Mouse (Mus musculus): ENCODE data around the gene Ggt5.

Ggt5 gene

DNA sequence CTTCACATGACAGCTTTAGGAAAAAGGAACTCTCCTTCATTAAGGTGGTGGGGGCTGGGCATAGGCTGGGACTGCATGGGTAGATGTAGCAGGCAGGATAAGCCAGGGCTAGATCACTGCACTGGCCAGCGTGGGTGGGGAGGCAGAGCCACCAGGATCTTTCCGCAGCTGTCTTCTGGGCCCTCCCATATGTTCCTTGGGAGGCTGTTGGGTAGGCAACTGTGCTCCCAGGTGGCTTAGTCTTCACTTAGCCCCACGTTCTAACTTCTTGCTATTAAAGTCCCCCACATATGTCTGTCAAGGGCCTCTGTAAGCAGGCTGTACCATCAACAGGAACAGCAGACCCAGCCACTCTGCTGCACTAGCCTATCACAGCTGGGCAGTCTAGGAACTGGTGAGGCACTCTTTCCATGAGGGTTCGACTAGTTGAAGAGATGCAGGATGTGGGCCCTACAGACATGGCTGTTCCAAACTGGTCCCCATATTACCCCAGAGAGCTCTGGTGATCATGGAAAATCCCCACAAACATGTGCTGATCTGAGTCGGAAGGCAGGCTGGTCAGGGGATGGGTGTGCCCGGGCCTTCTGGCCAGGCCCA, 61.3 kb downstream of the Ggt5 start:
- peak in 1 of 2 experiments; percentile 57 for DNase-seq (ENCODE audit: low spot score in 2 of 2)

DNA sequence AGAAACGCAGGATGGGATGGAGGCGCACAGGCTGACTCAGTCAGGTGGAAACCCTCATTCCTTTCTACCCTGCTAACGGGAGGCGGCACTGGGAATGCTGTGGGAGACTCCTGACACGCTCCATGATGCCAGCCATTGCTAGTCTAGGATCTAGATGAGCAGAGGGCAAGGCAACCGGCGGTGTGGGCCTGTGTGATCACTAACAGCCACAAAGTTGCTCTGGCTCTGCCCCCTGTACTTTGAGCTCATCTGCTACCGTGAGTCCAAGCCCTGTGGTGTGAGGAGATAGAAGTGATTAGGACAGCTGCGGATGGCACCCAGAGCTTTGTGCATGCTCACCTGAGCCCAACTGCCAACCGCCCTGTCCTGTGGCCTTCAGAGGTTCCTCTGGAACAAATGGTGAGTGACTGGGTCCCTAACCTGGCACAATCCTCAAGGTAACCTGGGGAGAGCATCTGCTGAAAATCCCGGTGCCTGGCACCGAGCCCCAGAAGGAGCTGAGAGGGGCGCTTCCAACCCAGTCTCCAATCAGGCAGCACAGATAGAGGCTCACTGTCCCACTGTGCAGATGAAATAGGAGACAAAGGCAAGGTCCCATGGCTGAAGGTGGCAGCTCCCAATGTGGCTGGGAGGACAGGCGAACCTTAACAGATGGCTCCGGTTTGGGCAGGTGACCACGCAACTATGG, 62.4 kb downstream of the Ggt5 start:
- no peak for DNase-seq (ENCODE audit: low spot score in 2 of 2)

DNA sequence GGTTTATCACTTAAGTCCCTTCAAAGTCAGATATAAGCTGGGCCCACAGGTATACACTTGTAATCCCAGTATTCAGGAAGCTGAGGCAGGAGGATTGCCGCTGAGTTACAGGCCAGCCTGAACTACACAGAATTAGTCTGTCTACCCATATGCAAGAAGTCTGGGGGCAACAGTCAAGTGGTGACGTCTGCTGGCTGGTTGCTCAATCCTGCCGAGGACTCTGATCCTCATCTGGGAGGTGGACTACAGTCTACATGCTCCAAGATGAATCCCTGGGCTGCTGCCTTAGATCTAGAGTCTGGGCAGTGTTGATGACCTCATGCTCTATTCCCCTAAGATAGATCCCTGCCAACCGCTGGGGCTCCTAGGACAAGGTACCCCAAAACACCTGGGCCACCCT, 64.9 kb downstream of the Ggt5 start:
- DNase-seq (ENCODE audit: low spot score in 2 of 2) = no peak

DNA sequence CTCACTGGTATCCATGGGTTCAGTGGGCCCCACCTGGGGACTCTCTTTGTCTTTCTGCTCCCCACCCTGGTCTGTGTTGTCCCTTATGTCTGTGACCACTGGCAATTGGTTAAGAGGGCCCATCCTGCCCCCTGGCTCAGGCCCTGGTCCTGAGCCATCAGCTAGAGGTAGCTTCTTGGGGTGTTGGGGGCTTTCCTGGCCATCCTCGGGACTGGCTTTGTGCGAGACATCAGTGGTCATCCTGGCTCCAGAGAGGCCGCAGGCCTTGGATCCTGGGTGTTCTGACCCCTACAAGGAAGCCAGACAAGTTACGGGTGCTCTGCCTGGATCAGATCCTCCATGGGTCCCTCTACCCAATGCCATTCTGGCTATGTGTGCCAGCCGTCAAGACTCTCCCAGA, 68.0 kb downstream of the Ggt5 start:
- DNase-seq (ENCODE audit: low spot score in 2 of 2) = no peak

DNA sequence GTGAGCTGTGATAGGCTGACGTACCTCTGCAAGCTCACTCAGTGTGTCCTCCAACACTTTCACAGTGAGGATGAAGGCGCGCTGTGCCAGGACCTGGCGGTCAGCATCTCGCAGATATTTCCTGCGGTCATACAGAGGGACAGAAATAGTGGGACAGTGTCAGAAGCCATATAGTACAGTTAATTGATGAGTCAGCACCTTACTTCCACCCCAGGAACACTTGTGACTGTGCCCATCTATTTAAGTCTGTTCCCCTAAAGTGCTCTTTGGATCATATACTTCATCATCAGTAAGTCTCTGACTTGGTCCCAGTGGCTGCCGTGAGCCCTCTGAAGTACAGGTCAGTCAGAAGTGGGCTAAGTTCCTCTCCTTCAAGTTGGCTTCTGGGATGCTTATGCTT, 68.6 kb downstream of the Ggt5 start:
- no peak for DNase-seq (ENCODE audit: low spot score in 2 of 2)

DNA sequence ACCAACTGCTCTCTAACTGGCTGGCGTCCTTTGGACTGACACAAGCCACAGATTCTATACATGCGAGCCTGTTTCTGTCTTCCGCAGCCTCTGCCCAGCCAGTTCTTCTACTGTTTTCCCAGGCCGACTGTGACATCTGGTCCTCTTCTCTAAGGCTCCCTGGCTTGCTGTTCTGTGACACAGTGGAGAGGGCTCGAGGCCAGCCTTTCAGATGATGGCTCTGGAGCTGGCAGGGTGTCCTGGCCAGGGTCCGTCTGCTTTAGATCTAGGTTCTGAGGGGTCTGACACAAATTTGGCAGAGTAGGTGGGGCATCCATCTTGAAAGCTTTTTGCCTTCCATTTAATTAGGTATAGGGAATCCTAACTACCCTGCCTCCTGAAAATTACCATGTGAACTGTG, 72.2 kb downstream of the Ggt5 start:
- DNase-seq (ENCODE audit: low spot score in 2 of 2) = no peak

DNA sequence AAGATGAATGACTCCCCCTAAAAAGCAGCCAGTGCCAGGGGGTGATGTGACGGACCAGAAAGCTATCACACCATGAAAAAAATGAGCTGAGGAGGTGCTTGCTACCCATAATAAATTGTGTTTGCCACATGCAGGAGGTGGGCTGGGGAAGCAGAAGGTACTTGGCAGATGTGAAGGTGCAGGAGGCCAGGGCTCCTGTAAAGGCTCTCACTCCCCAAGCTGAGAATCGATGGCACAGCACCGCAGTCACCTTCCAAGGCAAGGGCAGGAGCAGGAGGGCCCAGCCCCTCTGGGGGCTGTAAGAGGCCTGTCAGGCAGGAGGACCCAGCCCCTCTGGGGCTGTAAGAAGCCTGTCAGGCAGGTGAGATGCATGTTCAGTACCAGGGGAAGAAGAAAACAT, 72.7 kb downstream of the Ggt5 start:
- no peak for DNase-seq (ENCODE audit: low spot score in 2 of 2)

DNA sequence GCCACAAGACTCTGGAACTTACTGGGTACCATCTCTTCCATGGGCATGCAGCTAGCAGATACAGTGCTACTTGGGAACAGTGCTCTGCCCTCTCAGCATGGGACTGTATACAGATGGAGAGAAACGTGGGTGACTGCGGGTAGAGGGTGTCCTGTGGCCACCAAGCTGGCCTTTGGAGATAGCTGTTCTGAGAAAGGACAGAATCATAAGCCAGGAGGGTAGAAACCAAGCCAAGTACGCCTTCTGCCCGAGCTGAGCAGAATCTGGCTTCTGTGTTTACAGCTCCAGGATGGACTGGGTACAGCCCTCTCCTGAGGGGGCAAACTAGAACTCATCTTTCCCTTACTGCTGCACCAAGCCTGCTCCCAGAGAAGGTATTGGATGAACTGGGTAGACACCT, 73.4 kb downstream of the Ggt5 start:
- no peak for DNase-seq (ENCODE audit: low spot score in 2 of 2)

DNA sequence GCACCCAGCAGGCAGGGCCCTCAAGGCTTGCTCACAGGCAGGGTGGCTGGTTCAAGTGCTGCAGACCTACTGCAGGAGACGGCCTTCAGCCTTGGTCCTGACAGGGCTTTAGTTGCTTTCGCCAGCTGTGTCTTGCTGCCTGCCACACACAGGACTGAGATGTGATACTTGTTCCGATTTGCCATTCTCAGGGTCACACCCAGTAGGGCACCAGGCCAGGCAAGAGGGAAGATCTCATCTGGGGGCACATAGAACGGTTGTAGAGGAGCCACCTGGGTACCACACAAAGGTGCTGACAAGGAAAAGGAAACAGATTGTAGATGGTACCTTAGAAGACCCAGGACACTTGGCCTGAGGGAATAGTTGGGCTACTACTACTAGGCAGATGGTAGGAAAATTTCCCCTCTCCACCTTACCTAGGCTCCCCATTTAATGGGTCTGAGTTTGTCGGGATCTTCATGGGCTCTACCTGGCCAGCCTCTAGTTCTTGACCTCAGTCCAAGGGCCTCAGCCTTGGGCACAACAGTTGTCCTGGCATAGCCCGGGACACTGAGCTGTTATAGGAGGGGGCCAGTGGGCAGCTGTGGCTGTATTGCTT, 75.6 kb downstream of the Ggt5 start:
- DNase-seq (ENCODE audit: low spot score in 2 of 2) = no peak

DNA sequence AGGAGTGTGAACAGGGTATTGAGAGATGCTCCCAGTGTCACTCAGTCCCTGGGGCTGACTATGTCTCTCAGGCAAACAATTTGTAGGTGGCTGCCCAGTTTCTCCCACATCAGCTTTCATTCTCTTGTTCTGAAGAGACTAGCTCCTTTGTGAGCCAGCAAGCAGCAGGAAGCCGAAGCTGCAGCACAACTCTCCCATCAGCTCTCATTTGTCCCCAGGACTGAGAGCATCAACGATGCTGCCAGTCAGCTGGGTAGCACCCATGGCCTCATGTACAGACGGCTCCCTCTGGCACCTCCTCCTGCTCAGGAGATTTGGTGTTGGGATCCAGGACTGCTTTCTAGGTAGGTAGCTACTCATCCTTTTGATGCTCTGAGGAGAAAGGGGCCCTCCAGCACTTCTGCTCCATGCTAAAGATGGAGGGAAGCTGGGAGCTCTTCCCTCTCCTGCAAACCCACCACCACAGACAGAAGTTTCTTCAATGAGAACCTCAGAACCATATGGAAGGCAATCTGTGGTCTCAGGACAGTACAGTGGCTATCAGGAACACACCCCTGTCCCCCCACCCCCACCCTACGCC, 77.4 kb downstream of the Ggt5 start:
- peak in 1 of 2 experiments; percentile 66 for DNase-seq (ENCODE audit: low spot score in 2 of 2)

Data from left cerebral cortex, adult 9 months (tissue).